ENCODE assay signal across 20 mouse cellular contexts in genomic region chr5:35817882-35818281, GRCm38 (mm10).
DNase-seq lines count a peak whose midpoint lies in the region; ATAC-seq and TF ChIP-seq lines count a peak whose summit lies in the region.
"Had no signal": no experiment of that assay in that cellular context is flagged by ENCODE, and none has a peak within 500 bp of the region (broad histone marks: within the 10 kb centered on the region; RNA-seq: fewer than 3 reads in every experiment).

No protein-coding gene starts in this region.

- no peaks in the 10 kb centered on the region for H3K36me3 ChIP-seq in megakaryocyte, embryonic 14.5 days (replicated peaks; ENCODE audit: low read length)
- H3K36me3 ChIP-seq in CH12.LX (replicated peaks in 1 of 2; ENCODE audit: control insufficient read depth in 1 of 2, insufficient read depth in 1 of 2, low read length in 1 of 2): no peaks in the 10 kb centered on the region
- H3K36me3 ChIP-seq: embryonic facial prominence, embryonic 10.5 days; embryonic facial prominence, embryonic 12.5 days; forebrain, embryonic 15.5 days had no signal

- TF ChIP-seq POLR2A in CH12.LX (IDR thresholded peaks at IDR 0.05; ENCODE audit: low read depth, low read length): no peak

- peak; percentile 89 for TF ChIP-seq EP300 in CH12.LX (IDR thresholded peaks at IDR 0.05; ENCODE audit: low read length)

- peaks cover 64% of the 10 kb centered on the region for H3K27me3 ChIP-seq in megakaryocyte, embryonic 14.5 days (replicated peaks)
- peaks cover 4% of the 10 kb centered on the region for H3K27me3 ChIP-seq in CH12.LX (replicated peaks)
- H3K27me3 ChIP-seq: embryonic facial prominence, embryonic 12.5 days; forebrain, embryonic 13.5 days; forebrain, embryonic 15.5 days had no signal

- no peak for TF ChIP-seq CTCF in CH12.LX (conservative IDR thresholded peaks at IDR 0.05 in 1 of 2, IDR thresholded peaks at IDR 0.05 in 1 of 2; ENCODE audit: low read depth in 2 of 2, low read length in 2 of 2)

- H3K4me2 ChIP-seq in CH12.LX (ENCODE audit: insufficient read depth, low read depth, poor library complexity, severe bottlenecking): peak overlapping the region; percentile 10; the same call in 1 of the 2 replicates
- H3K4me2 ChIP-seq: embryonic facial prominence, embryonic 12.5 days; forebrain, embryonic 13.5 days; forebrain, embryonic 15.5 days had no signal

- H3K4me1 ChIP-seq in megakaryocyte, embryonic 14.5 days: no peaks in the 10 kb centered on the region
- H3K4me1 ChIP-seq in CH12.LX (ENCODE audit: control insufficient read depth in 1 of 2, insufficient read depth in 2 of 2): peaks cover 54 to 85% of the 10 kb centered on the region in 2 experiments
- H3K4me1 ChIP-seq: embryonic facial prominence, embryonic 12.5 days had no signal

- in situ Hi-C loops in CH12.LX (cut with MboI; ENCODE audit: low pct_ligation_motif_present, low pct_unique_long_range_greater_than_20kb, low sequenced_read_pairs): no loop called here

- DNase-seq in A20 (ENCODE audit: low read depth, low spot score): peak; percentile 44
- peak; percentile 87 for DNase-seq in CH12.LX (ENCODE audit: extremely low read depth)
- DNase-seq in urinary bladder, postnatal 10 days (ENCODE audit: low spot score): no peak
- DNase-seq: adrenal gland, adult 2 months; adrenal gland, postnatal 10 days; adrenal gland, postnatal 25 days; B cell, adult 2 months; cerebellum, adult 11-12 months; cerebellum, adult 2 months; cerebellum, adult 9-10 months; cerebellum, postnatal 10 days; cerebellum, postnatal 25 days; forebrain, postnatal 0 days had no signal

- dilution Hi-C loops in CH12.LX (cut with MboI; ENCODE audit: extremely low pct_ligation_motif_present, extremely low pct_unique_long_range_greater_than_20kb, low sequenced_read_pairs): no loop called here

- no peak; the same call in 1 of the 2 replicates for TF ChIP-seq RAD21 in CH12.LX (IDR thresholded peaks at IDR 0.05; ENCODE audit: low read depth, low read length)

- peak overlapping the region; percentile 95 for H3K27ac ChIP-seq in CH12.LX (ENCODE audit: insufficient read depth, low read depth)
- H3K27ac ChIP-seq: embryonic facial prominence, embryonic 10.5 days; embryonic facial prominence, embryonic 12.5 days; forebrain, embryonic 13.5 days; forebrain, embryonic 15.5 days had no signal

- peak overlapping the region; percentile 23 for H3K4me3 ChIP-seq in megakaryocyte, embryonic 14.5 days (replicated peaks)
- peak overlapping the region in 1 of 3 experiments; percentile 2 for H3K4me3 ChIP-seq in CH12.LX (replicated peaks in 1 of 3; ENCODE audit: low read depth in 2 of 3, low read length in 2 of 3, poor library complexity in 1 of 3)
- H3K4me3 ChIP-seq: embryonic facial prominence, embryonic 10.5 days; embryonic facial prominence, embryonic 12.5 days; forebrain, embryonic 13.5 days; forebrain, embryonic 15.5 days had no signal

- no peaks in the 10 kb centered on the region for H3K79me2 ChIP-seq in CH12.LX (replicated peaks; ENCODE audit: control insufficient read depth, extremely low read depth, insufficient read depth, poor library complexity, severe bottlenecking)

- no peak overlapping the region for H3K9ac ChIP-seq in CH12.LX (ENCODE audit: insufficient read depth, low read depth)
- H3K9ac ChIP-seq: embryonic facial prominence, embryonic 12.5 days; forebrain, embryonic 13.5 days; forebrain, embryonic 15.5 days; forebrain, postnatal 0 days had no signal

- ATAC-seq in megakaryocyte, adult 5-6 weeks (ENCODE audit: poor library complexity, severe bottlenecking): no peak
- ATAC-seq in megakaryocyte progenitor cell, adult 5-6 weeks (replicated peaks; ENCODE audit: poor library complexity): no peak
- ATAC-seq: forebrain, embryonic 13.5 days; forebrain, embryonic 15.5 days; forebrain, postnatal 0 days had no signal

- H3K9me3 ChIP-seq in megakaryocyte, embryonic 14.5 days: no peaks in the 10 kb centered on the region
- no peaks in the 10 kb centered on the region for H3K9me3 ChIP-seq in CH12.LX (replicated peaks; ENCODE audit: low read length)
- H3K9me3 ChIP-seq: embryonic facial prominence, embryonic 10.5 days; embryonic facial prominence, embryonic 12.5 days; forebrain, embryonic 13.5 days; forebrain, embryonic 15.5 days had no signal

TF ChIP-seq in CH12.LX, 34 proteins besides CTCF, POLR2A, EP300 and RAD21:
- TF ChIP-seq MAZ (IDR thresholded peaks at IDR 0.05; ENCODE audit: low read depth, low read length) (peak; percentile 36; the same call in 1 of the 2 replicates), TBP (conservative IDR thresholded peaks at IDR 0.05; ENCODE audit: low read depth, low read length) (no peak), E2F4 (IDR thresholded peaks at IDR 0.05; ENCODE audit: insufficient replicate concordance, low read depth, low read length) (no peak), CHD2 (IDR thresholded peaks at IDR 0.05; ENCODE audit: low read length) (peak; percentile 95), BHLHE40 (IDR thresholded peaks at IDR 0.05; ENCODE audit: low read depth, low read length) (peak; percentile 91), KAT2A (IDR thresholded peaks at IDR 0.05; ENCODE audit: insufficient replicate concordance, low read length) (0 out of 2 replicates have a peak, but pooled peaks have one; percentile 35), TCF12 (IDR thresholded peaks at IDR 0.05; ENCODE audit: low read depth, low read length) (peak; percentile 99), JUN (IDR thresholded peaks at IDR 0.05; ENCODE audit: insufficient read depth, low read depth, low read length) (peak; percentile 64), SIN3A (IDR thresholded peaks at IDR 0.05; ENCODE audit: low read length) (peak; percentile 63; the same call in 1 of the 2 replicates), ELF1 (IDR thresholded peaks at IDR 0.05; ENCODE audit: low read depth, low read length) (no peak), ZKSCAN1 (IDR thresholded peaks at IDR 0.05; ENCODE audit: borderline replicate concordance, low read depth, low read length) (0 out of 2 replicates have a peak, but pooled peaks have one; percentile 27), MYC (IDR thresholded peaks at IDR 0.05; ENCODE audit: low read depth, low read length) (0 out of 2 replicates have a peak, but pooled peaks have one; percentile 44), POLR2AphosphoS2 (IDR thresholded peaks at IDR 0.05; ENCODE audit: low read depth, low read length) (no peak), USF1 (IDR thresholded peaks at IDR 0.05; ENCODE audit: low read depth, low read length) (no peak), RCOR1 (conservative IDR thresholded peaks at IDR 0.05; ENCODE audit: low read depth, low read length) (peak; percentile 75), MEF2A (IDR thresholded peaks at IDR 0.05; ENCODE audit: borderline replicate concordance, low read depth, low read length) (peak; percentile 91), GABPA (IDR thresholded peaks at IDR 0.05; ENCODE audit: insufficient replicate concordance, low read depth, low read length) (no peak), MAFK (IDR thresholded peaks at IDR 0.05; ENCODE audit: insufficient replicate concordance, low read length) (0 out of 2 replicates have a peak, but pooled peaks have one; percentile 38), USF2 (conservative IDR thresholded peaks at IDR 0.05; ENCODE audit: low read depth, low read length) (no peak), IRF4 (IDR thresholded peaks at IDR 0.05; ENCODE audit: low read depth, low read length) (peak; percentile 92), ETS1 (conservative IDR thresholded peaks at IDR 0.05; ENCODE audit: low read depth, low read length) (peak; percentile 97), MAX (IDR thresholded peaks at IDR 0.05; ENCODE audit: low read length) (no peak), JUND (conservative IDR thresholded peaks at IDR 0.05; ENCODE audit: low read depth, low read length) (peak; percentile 46), MXI1 (IDR thresholded peaks at IDR 0.05; ENCODE audit: low read depth, low read length) (peak; percentile 50; the same call in 1 of the 2 replicates), NRF1 (IDR thresholded peaks at IDR 0.05; ENCODE audit: low read depth, low read length) (0 out of 2 replicates have a peak, but pooled peaks have one; percentile 47), UBTF (IDR thresholded peaks at IDR 0.05; ENCODE audit: low read depth, low read length) (no peak)
TF ChIP-seq in CH12.LX: peak in this region for 17.
